Mouse (Mus musculus) kidney, postnatal 4 days (tissue): ENCODE results near the gene Gnas.

ENCODE experiments used
- DNase-seq, 2 experiments: peaks; one replicate each; pipeline ENCODE4 v3.0.0; 2021; ENCODE audit warnings: mixed read lengths in 2 of 2

The Gnas gene

GRCm38 (mm10) chr2:174284011-174284410 is at the start of gene Gnas:
Gene Gnas (plus strand): TSS chr2:174284320.
- peak; percentile 76 to 82 for DNase-seq

- DNase-seq, result no peak
Observed at GRCm38 (mm10) chr2:174242431-174242830, 41.7 kb upstream of the Gnas start.

- no peak for DNase-seq
Observed at GRCm38 (mm10) chr2:174251963-174252362, 32.2 kb upstream of the Gnas start.

- DNase-seq, result no peak
Observed at GRCm38 (mm10) chr2:174257312-174257711, 26.8 kb upstream of the Gnas start.

- DNase-seq, result peak in 1 of 2 experiments; percentile 19
Observed at GRCm38 (mm10) chr2:174260004-174260403, 24.1 kb upstream of the Gnas start.

- DNase-seq, result no peak
Observed at GRCm38 (mm10) chr2:174260908-174261800, 23.0 kb upstream of the Gnas start.

GRCm38 (mm10) chr2:174261801-174262200 is 22.3 kb upstream of the Gnas start:
- DNase-seq, result no peak

GRCm38 (mm10) chr2:174263110-174263815 is 20.9 kb upstream of the Gnas start:
- no peak for DNase-seq

- DNase-seq, result no peak
Observed at GRCm38 (mm10) chr2:174264248-174264647, 19.9 kb upstream of the Gnas start.

GRCm38 (mm10) chr2:174270416-174270815 is 13.7 kb upstream of the Gnas start:
- DNase-seq, result no peak

GRCm38 (mm10) chr2:174271459-174271858 is 12.7 kb upstream of the Gnas start:
- no peak for DNase-seq

- DNase-seq, result no peak
Observed at GRCm38 (mm10) chr2:174273131-174273530, 11.0 kb upstream of the Gnas start.

- no peak for DNase-seq
Observed at GRCm38 (mm10) chr2:174273961-174274360, 10.2 kb upstream of the Gnas start.

- DNase-seq, result no peak
Observed at GRCm38 (mm10) chr2:174279771-174280170, 4.3 kb upstream of the Gnas start.

- peak in 1 of 2 experiments; percentile 42 for DNase-seq
Observed at GRCm38 (mm10) chr2:174283341-174283740, 779 bp upstream of the Gnas start.

- peak; percentile 28 to 46 for DNase-seq
Observed at GRCm38 (mm10) chr2:174284807-174285457, 812 bp downstream of the Gnas start.

GRCm38 (mm10) chr2:174285921-174286470 is 1.9 kb downstream of the Gnas start:
- no peak for DNase-seq

- no peak for DNase-seq
Observed at GRCm38 (mm10) chr2:174287921-174288320, 3.8 kb downstream of the Gnas start.

- DNase-seq, result peak; percentile 44 to 69
Observed at GRCm38 (mm10) chr2:174288673-174289430, 4.7 kb downstream of the Gnas start.

- DNase-seq, result no peak
Observed at GRCm38 (mm10) chr2:174291029-174291661, 7.0 kb downstream of the Gnas start.

GRCm38 (mm10) chr2:174291662-174292030 is 7.5 kb downstream of the Gnas start:
- DNase-seq, result no peak

GRCm38 (mm10) chr2:174294457-174294856 is 10.3 kb downstream of the Gnas start:
- peak; percentile 34 to 45 for DNase-seq
